Mouse (Mus musculus) myocyte (in vitro differentiated cells): Measurements from ENCODE around the gene Rab44.

Experiments used
- CEBPB ChIP-seq: IDR thresholded peaks from 2 replicates; pipeline ENCODE4 v1.6.1; 2011; ENCODE audit warnings: mild to moderate bottlenecking, moderate library complexity; ENCODE audit not compliant: poor library complexity, insufficient read depth, severe bottlenecking
- E2F4 ChIP-seq: IDR thresholded peaks from one replicate; pipeline ENCODE4 v1.6.1; 2011; ENCODE audit warnings: mild to moderate bottlenecking, control low read depth, moderate library complexity; ENCODE audit not compliant: insufficient read depth
- MAX ChIP-seq: IDR thresholded peaks from one replicate; pipeline ENCODE4 v1.6.1; 2011; ENCODE audit warnings: low read depth, mild to moderate bottlenecking, control low read depth
- MYOD1 ChIP-seq, 3 experiments: IDR thresholded peaks; one replicate each; pipeline ENCODE4 v1.6.1; 2011; ENCODE audit warnings: control low read depth in 2 of 3, low read depth in 2 of 3, mild to moderate bottlenecking in 2 of 3, moderate library complexity in 1 of 3; ENCODE audit not compliant: insufficient read length in 2 of 3, control insufficient read depth in 1 of 3
- MYOG ChIP-seq, 3 experiments: IDR thresholded peaks; one replicate each; pipeline ENCODE4 v1.6.1; 2011; ENCODE audit warnings: control low read depth in 2 of 3, low read depth in 2 of 3, mild to moderate bottlenecking in 2 of 3; ENCODE audit not compliant: insufficient read length in 2 of 3, control insufficient read depth in 1 of 3, insufficient read depth in 1 of 3
- POLR2A ChIP-seq: IDR thresholded peaks from one replicate; pipeline ENCODE4 v1.6.1; 2011; ENCODE audit warnings: low read depth, mild to moderate bottlenecking, control low read depth, moderate library complexity; ENCODE audit not compliant: insufficient read length
- POLR2AphosphoS2 ChIP-seq: IDR thresholded peaks from one replicate; pipeline ENCODE4 v1.6.1; 2011; ENCODE audit warnings: low read depth, control low read depth; ENCODE audit not compliant: insufficient read length
- SRF ChIP-seq: IDR thresholded peaks from one replicate; pipeline ENCODE4 v1.6.1; 2011; ENCODE audit warnings: low read depth; ENCODE audit not compliant: control insufficient read depth, insufficient read length
- TCF3 ChIP-seq: IDR thresholded peaks from one replicate; pipeline ENCODE4 v1.6.1; 2011; ENCODE audit warnings: low read depth, control low read depth; ENCODE audit not compliant: insufficient read length
- USF1 ChIP-seq: IDR thresholded peaks from one replicate; pipeline ENCODE4 v1.6.1; 2011; ENCODE audit warnings: low read depth, mild to moderate bottlenecking, control low read depth, moderate library complexity

DNA sequence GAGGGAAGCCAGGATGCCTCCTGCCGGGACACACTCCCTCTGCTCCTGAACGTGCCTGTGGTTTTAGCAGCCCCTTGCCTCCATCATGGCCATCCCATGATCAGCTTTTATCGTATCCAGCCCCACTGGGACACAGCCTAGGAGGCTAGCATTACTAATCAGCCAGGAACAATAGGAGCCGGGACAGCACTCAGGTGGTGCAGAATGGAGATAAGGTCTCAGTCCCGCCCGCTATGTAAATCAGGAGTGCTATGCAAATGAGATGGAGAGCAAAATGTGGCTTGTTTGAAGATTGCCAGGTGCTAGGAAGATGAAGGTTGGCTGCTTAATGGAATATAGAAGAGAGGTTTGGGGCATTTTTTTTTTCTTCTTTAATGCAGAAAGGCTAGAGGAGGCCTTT is 51.5 kb downstream of the Rab44 start:
- TF ChIP-seq MYOG (IDR thresholded peaks at IDR 0.05; ENCODE audit: control insufficient read depth in 1 of 3, insufficient read depth in 1 of 3, insufficient read length in 2 of 3, low read depth in 2 of 3): no peak
- TF ChIP-seq POLR2A: no peak
- TF ChIP-seq CEBPB: no peak
- TF ChIP-seq USF1: no peak
- TF ChIP-seq TCF3: no peak
- no peak for TF ChIP-seq POLR2AphosphoS2
- TF ChIP-seq E2F4: no peak
- TF ChIP-seq MAX: no peak
- no peak for TF ChIP-seq SRF
- no peak for TF ChIP-seq MYOD1 (IDR thresholded peaks at IDR 0.05; ENCODE audit: control insufficient read depth in 1 of 3, insufficient read length in 2 of 3, low read depth in 2 of 3)
